Mouse (Mus musculus): Measurements from ENCODE around the gene Ccdc159.

Ccdc159 gene

DNA sequence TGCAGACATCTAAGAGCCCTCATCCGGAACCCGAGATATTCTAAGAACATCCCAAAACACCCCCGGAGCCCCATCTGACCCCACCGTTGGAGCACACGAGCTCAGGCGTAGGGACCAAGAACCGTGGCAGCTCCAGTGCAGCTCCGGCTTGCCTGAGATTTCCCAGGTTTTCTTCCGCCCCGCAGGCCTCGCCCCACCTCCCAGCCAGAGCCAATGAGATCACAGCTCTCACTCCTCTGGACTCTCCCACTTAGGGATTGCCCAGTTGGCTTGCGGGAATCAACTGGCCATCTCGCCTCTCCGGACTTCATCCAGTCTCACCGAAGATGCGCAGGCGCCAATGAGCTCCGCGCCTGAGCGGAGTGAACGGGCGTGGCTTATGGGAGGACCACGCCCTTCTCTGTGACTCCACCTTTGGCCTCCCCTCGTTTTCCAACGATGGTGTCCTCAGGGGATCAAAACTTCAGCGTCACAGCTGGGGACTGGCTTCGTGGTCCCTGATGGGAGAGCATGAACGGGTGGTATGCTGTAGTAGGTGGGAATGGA, at the start of gene Ccdc159, which contains the start of gene Tmem205:
TSS of gene Ccdc159 (plus strand) at position 264 of the 546 bp plus-strand sequence.
TSS of gene Tmem205 (minus strand) at position 349 of the 546 bp plus-strand sequence.
- in situ Hi-C loops (cut with MboI, MseI), result no loop called here

DNA sequence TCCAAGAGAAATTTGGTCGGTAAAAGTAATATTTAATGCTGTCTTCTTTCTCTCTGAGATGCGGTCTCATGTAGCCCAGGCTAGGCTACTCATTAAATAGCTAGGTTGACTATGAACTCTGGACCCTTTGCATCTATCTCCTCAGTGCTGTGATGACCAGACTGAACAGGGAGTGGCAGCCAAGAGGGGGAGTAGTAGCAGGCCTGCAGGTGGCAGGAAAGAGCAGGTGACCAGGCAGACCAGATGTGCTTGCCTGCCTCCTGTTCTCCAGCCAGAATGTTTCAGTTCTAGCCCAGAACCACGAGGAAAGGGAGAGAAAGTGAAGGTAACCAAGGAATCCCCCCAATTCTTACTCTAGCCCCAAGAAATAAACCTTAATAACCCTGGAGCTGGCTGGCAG, 38.0 kb upstream of the Ccdc159 start:
- in situ Hi-C loops (cut with MboI, MseI), result no loop called here

- in situ Hi-C loops (cut with MboI, MseI), result no loop called here
Observed at GRCm38 (mm10) chr9:21901223-21901820, 25.9 kb upstream of the Ccdc159 start.

- in situ Hi-C loops (cut with MboI, MseI), result no loop called here
Observed at GRCm38 (mm10) chr9:21904031-21904430, 23.2 kb upstream of the Ccdc159 start.

DNA sequence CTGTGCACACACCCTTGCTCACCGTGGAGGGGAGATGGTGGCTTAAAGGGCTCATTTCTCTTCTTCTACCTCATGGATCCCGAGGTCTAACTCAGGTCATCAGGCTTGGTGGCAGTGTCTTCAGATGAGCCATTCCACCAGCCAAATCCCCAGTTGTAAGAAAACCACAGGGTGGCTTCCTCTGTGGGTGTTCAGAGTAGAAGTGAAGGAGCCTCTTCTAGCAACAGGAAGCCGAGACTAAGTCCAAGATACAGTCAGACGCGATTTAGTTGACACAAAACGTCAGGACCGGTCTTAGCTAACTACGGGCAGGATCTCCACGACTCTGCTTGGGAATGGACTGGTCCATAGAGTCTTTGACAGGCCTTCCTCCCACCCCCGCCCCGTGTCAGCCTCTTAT, 19.1 kb upstream of the Ccdc159 start:
- in situ Hi-C loops (cut with MboI, MseI), result no loop called here

DNA sequence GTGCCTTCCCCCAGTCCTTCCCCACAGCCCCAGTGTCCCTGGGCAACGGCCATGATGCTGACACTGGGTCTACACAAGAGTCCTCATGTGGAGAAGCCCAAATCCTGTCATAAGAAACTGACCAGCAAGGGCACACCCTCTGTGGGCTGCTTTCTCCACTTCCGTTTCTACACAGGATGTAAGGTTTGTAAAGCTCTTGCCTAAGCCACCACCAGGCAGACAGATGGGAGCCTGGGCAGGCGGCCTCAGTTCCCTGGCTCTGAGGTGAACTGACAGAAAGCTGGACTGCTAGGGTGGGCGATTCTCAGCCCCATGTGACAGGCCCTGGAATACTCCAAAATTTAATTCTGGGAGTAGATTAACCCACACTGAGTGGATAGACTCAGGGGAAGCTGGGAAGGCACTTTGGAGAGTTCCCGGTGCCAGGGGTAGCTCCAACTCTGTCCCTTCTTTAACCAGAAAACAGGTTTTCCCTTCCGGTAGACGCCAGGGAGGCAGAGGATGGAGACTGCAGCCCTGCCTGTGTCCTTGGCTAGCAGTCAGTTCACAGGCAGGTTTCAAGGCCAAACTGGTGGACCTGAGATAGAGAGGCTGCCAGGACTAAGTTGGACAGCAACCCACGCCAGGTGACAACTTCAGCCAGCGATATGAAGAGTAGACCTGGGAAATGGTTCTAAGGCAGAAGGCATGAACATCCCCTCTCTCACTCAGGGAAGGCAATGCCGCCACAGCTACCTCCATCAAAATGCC, 17.6 kb upstream of the Ccdc159 start:
- in situ Hi-C loops (cut with MboI, MseI), result no loop called here

- in situ Hi-C loops (cut with MboI, MseI), result loop anchor here (5.0 kb wide), 1 partner anchor 85 kb away; the partner anchor contains the start of genes Ccdc151 and Prkcsh
Observed at GRCm38 (mm10) chr9:21916851-21917492, 10.3 kb upstream of the Ccdc159 start.

GRCm38 (mm10) chr9:21917493-21918034, 9.7 kb upstream of the Ccdc159 start:
- in situ Hi-C loops (cut with MboI, MseI), result loop anchor here (5.0 kb wide), 1 partner anchor 85 kb away; the partner anchor contains the start of genes Ccdc151 and Prkcsh

DNA sequence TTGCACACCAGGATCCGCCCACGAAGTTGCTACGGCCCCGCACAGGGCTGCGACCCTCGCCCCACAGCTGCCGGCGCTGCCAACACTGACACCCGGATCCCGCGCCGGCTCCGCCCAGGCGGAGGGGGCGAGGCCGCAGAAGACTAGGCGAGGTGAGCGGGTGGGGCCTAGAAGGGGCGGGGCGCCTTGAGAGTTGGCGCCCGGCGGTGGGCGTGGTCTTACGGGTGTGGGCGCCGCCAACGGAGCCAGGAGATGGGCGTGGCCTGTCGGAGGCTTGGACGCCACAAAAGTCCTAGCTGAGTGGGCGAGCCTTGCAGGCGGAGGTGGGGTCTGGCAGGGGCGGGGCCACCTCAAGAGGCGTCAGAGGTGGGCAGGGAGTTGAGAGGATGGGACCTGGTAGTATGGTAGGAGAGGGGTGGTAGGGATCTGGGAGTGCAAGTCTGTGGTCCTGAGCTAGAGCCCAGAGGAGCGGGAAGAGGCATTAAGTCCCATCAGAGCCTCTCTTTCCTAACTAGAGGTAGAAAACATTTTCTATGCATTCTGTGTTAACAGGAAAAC, 9.2 kb upstream of the Ccdc159 start, which contains the start of gene Rab3d:
TSS of gene Rab3d (minus strand) at position 158 of the 558 bp plus-strand sequence.
- in situ Hi-C loops (cut with MboI, MseI), result loop anchor here (5.0 kb wide), 1 partner anchor 84 kb away; the partner anchor contains the start of genes Ccdc151 and Prkcsh

- in situ Hi-C loops (cut with MboI, MseI), result loop anchor here (5.0 kb wide), 1 partner anchor 83 kb away; the partner anchor contains the start of genes Ccdc151 and Prkcsh
Observed at GRCm38 (mm10) chr9:21918692-21919384, 8.4 kb upstream of the Ccdc159 start.

DNA sequence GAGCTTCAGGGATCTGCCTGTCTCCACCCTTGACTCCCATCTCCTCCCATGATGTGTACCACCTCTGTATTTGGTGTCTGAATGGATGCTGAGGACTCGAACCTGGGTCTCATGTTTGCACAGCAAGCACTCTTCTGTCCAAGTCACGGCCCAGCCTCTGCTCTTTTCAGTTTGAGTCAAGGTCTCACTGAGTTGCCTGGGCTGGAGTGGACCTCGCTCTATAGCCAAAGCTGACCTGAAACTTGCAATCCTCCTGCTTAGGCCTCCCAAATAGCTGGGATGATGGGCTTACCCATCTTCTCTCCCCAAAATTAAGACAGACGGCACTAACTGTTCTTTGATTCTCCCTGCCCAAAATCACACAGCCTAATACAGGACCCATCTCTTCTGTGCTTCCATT, 4.2 kb upstream of the Ccdc159 start:
- in situ Hi-C loops (cut with MboI, MseI), result no loop called here

- in situ Hi-C loops (cut with MboI, MseI), result no loop called here
Observed at GRCm38 (mm10) chr9:21923490-21924098, 3.7 kb upstream of the Ccdc159 start.

DNA sequence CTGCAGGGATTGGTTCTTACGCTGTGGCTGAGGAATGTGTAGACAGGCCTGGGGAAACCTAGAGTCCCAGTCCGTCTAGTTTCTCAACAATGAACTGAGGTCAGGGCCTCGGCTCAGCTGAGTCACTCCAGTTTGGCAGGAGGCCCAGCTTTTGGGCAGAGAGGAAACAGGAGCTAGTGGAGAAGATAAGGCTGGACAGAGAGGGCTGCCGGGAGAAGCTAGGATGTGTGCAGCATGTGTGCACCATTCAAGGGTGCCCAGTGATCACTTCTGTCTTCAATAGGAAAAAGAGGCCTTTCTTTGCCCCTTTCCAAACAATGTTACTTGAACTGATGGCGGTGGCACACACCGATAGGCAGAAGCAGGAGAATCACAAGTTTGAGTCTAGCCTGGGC, 3.2 kb upstream of the Ccdc159 start:
- in situ Hi-C loops (cut with MboI, MseI), result no loop called here

GRCm38 (mm10) chr9:21925034-21925433, 2.2 kb upstream of the Ccdc159 start:
- in situ Hi-C loops (cut with MboI, MseI), result no loop called here

GRCm38 (mm10) chr9:21925506-21925905, 1.8 kb upstream of the Ccdc159 start:
- in situ Hi-C loops (cut with MboI, MseI), result no loop called here

DNA sequence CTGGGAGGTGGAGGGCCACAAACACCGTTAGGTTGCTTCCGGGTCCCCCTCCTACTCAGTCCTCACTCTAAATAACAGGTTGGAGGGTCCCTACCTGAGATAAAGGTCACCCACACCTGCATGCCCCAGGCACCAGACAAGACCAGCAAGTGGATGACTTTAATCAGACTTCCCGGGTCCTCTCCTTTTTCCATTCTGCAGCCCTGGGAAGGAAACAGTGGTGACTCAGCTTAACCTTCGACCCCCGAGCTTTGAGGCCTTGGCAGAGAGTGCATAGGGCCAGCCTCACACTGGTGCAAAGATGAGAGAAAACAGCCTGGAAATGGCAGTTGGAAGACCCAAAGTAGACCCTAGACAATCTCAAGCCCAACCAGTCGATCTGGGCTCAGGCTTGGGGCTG, 1.1 kb upstream of the Ccdc159 start:
- in situ Hi-C loops (cut with MboI, MseI), result no loop called here

GRCm38 (mm10) chr9:21926784-21927183, 487 bp upstream of the Ccdc159 start:
- in situ Hi-C loops (cut with MboI, MseI), result no loop called here

- in situ Hi-C loops (cut with MboI, MseI), result no loop called here
Observed at GRCm38 (mm10) chr9:21929208-21929607, 1.9 kb downstream of the Ccdc159 start.

DNA sequence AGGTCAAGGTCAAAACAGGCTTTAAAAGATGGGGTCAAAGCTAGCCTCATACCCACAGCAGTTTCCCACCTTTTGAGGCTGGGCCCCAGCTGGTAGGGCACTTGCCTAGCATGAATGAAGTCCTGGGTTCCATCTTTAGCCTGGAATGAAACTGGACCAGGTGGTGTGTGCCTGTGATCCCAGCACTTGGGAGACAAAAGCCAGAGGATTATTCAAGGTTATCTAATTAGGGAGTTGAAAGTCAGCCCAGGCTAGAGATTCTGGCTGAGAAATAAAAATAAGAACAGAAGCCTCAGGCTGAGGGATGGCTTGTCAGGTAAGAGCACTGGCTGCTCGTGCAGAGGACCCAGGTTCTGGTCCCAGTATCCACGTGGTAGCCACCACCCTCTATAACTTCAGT, 4.7 kb downstream of the Ccdc159 start:
- in situ Hi-C loops (cut with MboI, MseI), result no loop called here

DNA sequence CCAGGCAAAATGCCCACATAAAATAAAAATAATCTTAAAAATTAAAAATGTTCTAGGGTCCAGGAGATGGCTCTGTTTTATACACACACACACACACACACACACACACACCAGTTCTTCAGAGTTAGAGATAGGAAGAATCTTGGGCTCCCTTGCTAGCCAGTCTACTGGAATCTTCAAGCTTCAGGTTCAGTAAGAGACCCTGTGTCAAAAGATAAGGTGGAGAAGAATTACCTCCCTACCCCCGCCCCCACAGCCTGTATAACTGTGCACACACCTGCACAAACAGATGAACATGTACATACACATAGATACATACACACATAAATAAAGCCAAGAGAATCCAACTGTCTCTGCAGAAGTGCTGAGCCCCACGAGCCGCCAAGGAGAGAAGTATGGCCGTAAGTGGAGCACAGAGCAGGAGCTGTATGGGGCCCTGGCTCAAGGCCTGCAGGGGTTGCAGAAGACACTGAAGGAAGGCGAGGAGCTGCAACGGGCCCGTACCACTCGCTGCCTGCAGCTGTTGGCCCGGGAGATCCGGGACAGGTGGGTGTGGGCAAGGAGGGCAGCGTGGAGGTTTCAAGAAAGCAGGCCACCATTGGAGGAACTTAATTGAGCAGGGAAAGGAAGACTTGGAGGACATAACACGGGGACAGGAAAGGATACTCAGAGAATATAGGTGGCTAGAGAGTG, 5.3 kb downstream of the Ccdc159 start:
- in situ Hi-C loops (cut with MboI, MseI), result no loop called here

Data from regulatory T cell (primary cell).